Mouse (Mus musculus) layer of hippocampus, adult 8-10 months (tissue): Measurements from ENCODE around the gene Btbd17. TPM values are rescaled to one million over a fixed set of nuclear protein-coding genes. Genes with fewer than 3 reads are reported as not detected.

Source experiments
- DNase-seq, 2 experiments: peaks; one replicate each; pipeline ENCODE4 v3.0.0; 2022; ENCODE audit warnings: low spot score in 2 of 2
- total RNA-seq, 4 experiments: library from RNA; stranded (reverse); gene quantifications; 2 replicates each; pipeline ENCODE4 v1.2.4; 2022

Gene Btbd17
- total RNA-seq, 4 experiments from 2014 or later = 15.3 to 19.6 (median 17.4) TPM

DNA sequence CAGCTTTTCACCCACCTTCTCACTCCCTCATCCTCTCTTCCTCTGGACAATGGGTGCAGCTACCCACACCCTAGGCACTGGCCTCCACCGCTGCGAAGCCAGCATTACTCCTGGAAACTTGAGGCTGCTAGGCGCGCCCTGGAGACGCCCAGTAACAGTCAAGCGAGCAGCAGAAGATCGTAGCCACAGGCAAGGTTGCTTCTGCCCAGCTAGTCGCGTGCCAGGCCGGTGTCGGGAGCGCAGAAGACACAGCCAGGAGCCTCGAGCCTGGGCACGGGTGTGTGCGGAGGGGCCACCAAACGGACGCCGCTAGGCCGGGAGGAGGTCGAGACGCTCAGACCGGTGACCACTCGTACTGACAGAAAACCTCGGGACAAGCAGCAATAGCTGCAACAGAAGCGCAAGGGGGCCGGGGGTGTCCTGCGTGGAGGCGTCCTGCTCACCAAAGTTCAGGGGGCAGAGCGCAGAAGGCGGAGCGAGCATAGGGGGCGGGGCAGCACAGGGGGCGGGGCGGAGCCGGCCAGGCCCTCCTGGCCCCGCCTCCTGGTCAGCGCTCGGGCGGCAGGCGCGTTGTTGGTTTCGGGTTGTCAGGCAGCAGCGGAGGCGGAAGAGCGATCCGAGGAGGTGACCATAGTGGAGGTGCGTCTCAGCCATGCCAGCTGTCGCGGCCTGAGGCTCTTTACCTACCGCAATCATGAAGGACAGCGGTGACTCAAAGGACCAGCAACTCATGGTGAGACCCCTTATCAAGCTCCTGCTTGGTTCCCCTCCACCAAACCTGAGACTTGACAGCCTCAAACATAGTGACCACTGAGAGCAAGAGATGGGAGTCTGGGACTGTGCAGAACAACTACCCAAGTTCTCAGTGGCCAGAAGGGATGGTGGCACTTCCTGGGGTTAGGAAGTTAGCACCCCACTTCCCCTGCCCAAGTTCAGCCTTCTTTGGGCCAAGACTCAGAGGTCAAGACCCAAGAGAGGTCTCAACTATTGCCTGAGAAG lies 30.6 kb downstream of the Btbd17 start, which contains the start of gene Kif19a:
Kif19a (plus strand) TSS at position 569 of the 999 bp plus-strand sequence.
- no peak for DNase-seq

DNA sequence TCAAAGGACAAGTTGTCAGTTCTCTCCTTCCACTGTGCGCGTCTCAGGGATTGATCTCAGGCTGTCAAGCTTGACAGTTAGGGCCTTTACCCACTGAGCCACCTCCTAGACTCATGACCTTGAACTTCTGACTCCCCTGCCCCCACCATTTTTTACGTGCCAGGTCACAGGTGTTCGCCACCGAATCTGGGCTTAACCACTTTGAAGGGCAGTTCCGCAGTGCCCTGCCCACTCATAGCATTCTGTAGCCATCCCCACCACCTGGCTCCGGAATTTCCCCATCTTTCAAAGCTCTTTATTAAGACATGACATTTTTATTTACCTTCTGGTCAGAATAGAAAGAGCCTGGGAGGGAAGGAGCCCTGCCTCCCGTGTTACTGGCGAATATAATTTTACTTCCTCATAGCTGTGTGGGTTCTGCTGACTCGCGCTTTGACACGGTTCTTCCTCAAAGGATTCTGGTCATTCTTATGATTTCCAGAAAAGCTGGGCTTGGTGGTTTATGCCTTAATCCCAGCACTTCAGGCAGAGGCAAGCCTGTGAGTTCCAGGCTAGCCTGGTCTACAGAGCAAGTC lies 48.1 kb downstream of the Btbd17 start:
- DNase-seq = no peak

DNA sequence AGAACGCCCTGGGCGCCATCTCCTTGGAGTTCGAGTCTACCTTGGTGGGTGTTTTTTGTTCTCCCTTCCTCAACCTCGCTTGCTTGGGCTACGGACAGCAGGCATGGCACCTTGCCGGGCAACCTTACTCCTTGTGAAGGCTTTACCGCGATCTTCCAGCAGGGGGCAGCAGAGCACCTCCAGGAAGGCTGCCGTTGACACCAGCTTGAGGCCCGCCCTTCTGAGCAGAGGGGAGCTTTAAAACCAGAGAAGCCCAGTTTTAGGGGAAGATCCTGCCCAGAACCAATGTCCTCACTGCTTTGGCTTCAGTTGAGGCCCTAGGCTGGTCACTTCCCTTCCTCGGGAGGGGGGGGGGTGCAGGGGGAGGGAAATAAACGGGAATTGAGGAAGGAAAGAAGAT lies 50.6 kb downstream of the Btbd17 start:
- DNase-seq = peak; percentile 74 to 93

DNA sequence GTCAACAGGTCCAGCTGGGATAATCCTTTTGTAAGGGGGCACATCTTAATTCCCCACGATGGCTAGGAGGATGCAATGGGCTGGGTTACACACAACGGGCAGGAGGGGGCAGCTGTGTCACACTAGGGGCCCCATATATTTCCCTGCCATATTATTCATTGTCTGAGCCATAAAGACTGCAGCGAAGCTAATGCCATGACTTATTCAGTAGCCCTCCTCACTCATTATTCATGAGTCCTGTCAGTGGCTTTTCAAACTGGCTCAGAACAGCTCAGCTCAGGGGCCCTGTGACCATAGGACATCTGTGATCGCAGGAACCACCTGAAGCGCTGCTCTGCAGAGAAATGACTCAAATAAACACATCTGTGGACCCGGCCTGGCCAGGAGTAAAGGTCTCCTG lies 54.3 kb downstream of the Btbd17 start:
- no peak for DNase-seq

Other genes starting within 250 kb of the Btbd17 start
- 1,000 to 10,000 TPM in 2 of 4 experiments, 100 to 1,000 TPM in 2; 690 to 1,011 (median 866) TPM for gene Rpl38, start 127.4 kb downstream of the Btbd17 start, total RNA-seq
- gene Ttyh2, start 120.5 kb downstream of the Btbd17 start, total RNA-seq = 10 to 100 TPM; 29.9 to 38.8 (median 36.2) TPM
- 1 to 10 TPM; 1.9 to 2.6 (median 2.2) TPM for gene Dnaic2, start 68.5 kb downstream of the Btbd17 start, total RNA-seq
- 1 to 10 TPM; 2.7 to 4.5 (median 3.8) TPM for gene Kif19a, start 30.6 kb downstream of the Btbd17 start, total RNA-seq
- not detected for gene Gpr142, start 3.0 kb upstream of the Btbd17 start, total RNA-seq
- 1 to 10 TPM; 4.3 to 7.2 (median 4.8) TPM for gene Gprc5c, start 55.2 kb upstream of the Btbd17 start, total RNA-seq
- 1 to 10 TPM in 2 of 4 experiments, under 1 TPM in 2; 0.39 to 1.3 (median 0.80) TPM for gene Cd300a, start 94.1 kb upstream of the Btbd17 start, total RNA-seq
- gene Cd300lb, start 138.4 kb upstream of the Btbd17 start, total RNA-seq = under 1 TPM in 2 of 4 experiments, not detected in 2; 0.25 to 0.48 TPM
- gene Cd300c, start 173.2 kb upstream of the Btbd17 start, total RNA-seq = not detected
- under 1 TPM in 2 of 4 experiments, not detected in 2; 0.20 to 0.45 TPM for gene Cd300ld, start 194.0 kb upstream of the Btbd17 start, total RNA-seq
- 10 to 100 TPM in 2 of 4 experiments, 1 to 10 TPM in 2; 3.8 to 26.2 (median 12.4) TPM for gene Cd300c2, start 205.9 kb upstream of the Btbd17 start, total RNA-seq
- not detected for gene Cd300ld2, start 220.2 kb upstream of the Btbd17 start, total RNA-seq
- gene Cd300ld4, start 231.1 kb upstream of the Btbd17 start, total RNA-seq = 1 to 10 TPM in 3 of 4 experiments, under 1 TPM in 1; 0.69 to 3.5 (median 1.8) TPM
- gene Cd300ld5, start 241.8 kb upstream of the Btbd17 start, total RNA-seq = 1 to 10 TPM in 1 of 4 experiments, under 1 TPM in 1, not detected in 2; 0.45 to 4.0 TPM